Mouse (Mus musculus) midbrain, postnatal 0 days (tissue): ENCODE data around the gene Cps1. TPM values are rescaled to one million over a fixed set of nuclear protein-coding genes. Genes with fewer than 3 reads are reported as not detected.

Experiments
- ATAC-seq: fragments of 200-750 bp; cut with Nextera tagmentation; 2 replicates; pipeline ENCODE4 v1.8.0; 2017; ENCODE audit warnings: moderate number of reproducible peaks, mild to moderate bottlenecking, moderate TSS enrichment, moderate library complexity; ENCODE audit not compliant: low FRiP score
- DNase-seq: peaks from one replicate; pipeline ENCODE4 v3.0.0-alpha.2; 2015; ENCODE audit warnings: low spot score
- H3K27ac ChIP-seq: fragments of 300-500 bp; sonication (generic); 2 replicates; pipeline ENCODE4 v1.5.1; 2014; ENCODE audit warnings: low read depth, mild to moderate bottlenecking, low read length, mixed read lengths
- H3K27me3 ChIP-seq: fragments of 300-500 bp; sonication (generic); 2 replicates; pipeline ENCODE4 v1.6.1; 2014; ENCODE audit warnings: low read length, control low read depth, mixed read lengths; ENCODE audit not compliant: insufficient read depth
- H3K36me3 ChIP-seq: fragments of 300-500 bp; sonication (generic); 2 replicates; pipeline ENCODE4 v1.6.1; 2014; ENCODE audit warnings: low read length, control low read depth, mixed read lengths; ENCODE audit not compliant: insufficient read depth
- H3K4me1 ChIP-seq: fragments of 300-500 bp; sonication (generic); 2 replicates; pipeline ENCODE4 v1.6.1; 2014; ENCODE audit warnings: mild to moderate bottlenecking, control low read depth, antibody characterized with exemption, low read length, mixed read lengths; ENCODE audit not compliant: insufficient read depth
- H3K4me2 ChIP-seq: fragments of 300-500 bp; sonication (generic); 2 replicates; pipeline ENCODE4 v1.6.1; 2014; ENCODE audit warnings: low read depth, mild to moderate bottlenecking, low read length, mixed read lengths; ENCODE audit not compliant: poor library complexity, severe bottlenecking
- H3K4me3 ChIP-seq: fragments of 300-500 bp; sonication (generic); 2 replicates; pipeline ENCODE4 v1.5.1; 2014; ENCODE audit warnings: low read depth, mild to moderate bottlenecking, low read length, moderate library complexity
- H3K9ac ChIP-seq: fragments of 300-500 bp; sonication (generic); replicated peaks from 2 replicates; pipeline ENCODE4 v1.6.1; 2014; ENCODE audit warnings: mild to moderate bottlenecking, low read length, moderate library complexity, mixed read lengths; ENCODE audit not compliant: poor library complexity, severe bottlenecking
- H3K9me3 ChIP-seq: fragments of 300-500 bp; sonication (generic); 2 replicates; pipeline ENCODE4 v1.6.1; 2016; ENCODE audit warnings: low read length, control low read depth
- CTCF ChIP-seq: IDR thresholded peaks from 2 replicates; pipeline ENCODE4 v1.5.1; 2016; ENCODE audit warnings: antibody characterized with exemption, mild to moderate bottlenecking
- WGBS: fragments of 180-500 bp; shearing (Covaris S2); extraction: QIAGEN DNeasy Blood & Tissue Kit; methylation state at CpG from one replicate; pipeline ENCODE4 v1.1.7; 2014; 5-methylcytosine and 5-hydroxymethylcytosine counted together
- polyA plus RNA-seq: library from polyadenylated mRNA; unstranded; fragments of >200 nt; fragmentation: Nextera tagmentation; extraction: Ambion mirVana; gene quantifications from 2 replicates; pipeline ENCODE4 v1.2.1, GENCODE M21; 2015
- total RNA-seq: library from RNA; depleted of rRNA; stranded (reverse); fragments of >200 nt; gene quantifications from 2 replicates; pipeline ENCODE4 v1.2.3, GENCODE M21; 2014; rRNA removed

Gene Cps1
- total RNA-seq (0.33 and 0.71 TPM in 2 replicates), polyA plus RNA-seq (0.33 and 0.37 TPM in 2 replicates)

DNA sequence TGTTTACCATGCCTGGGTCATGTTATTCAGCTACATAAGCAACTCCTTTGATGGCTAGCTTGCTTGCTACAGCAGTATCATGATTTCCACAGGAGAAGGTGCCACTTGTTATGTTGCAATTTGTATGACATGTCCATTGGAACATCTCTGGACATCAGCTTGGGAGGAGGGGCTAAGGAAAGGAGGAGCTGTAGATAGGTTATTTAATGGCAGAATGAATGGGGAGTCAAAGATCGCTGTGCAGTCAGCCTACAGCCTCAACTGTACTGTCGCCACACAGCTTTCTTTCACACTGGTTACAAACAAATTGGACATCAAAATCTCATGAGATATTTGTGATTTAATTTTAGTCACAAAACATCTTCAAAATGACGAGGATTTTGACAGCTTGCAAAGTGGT lies at the start of gene Cps1:
Cps1 (plus strand) TSS at position 230 of the 400 bp plus-strand sequence.
- Histone ChIP-seq H3K27me3 (no peaks in the 10 kb centered on the region), H3K9me3 (no peaks in the 10 kb centered on the region), H3K9ac (no peak within 1 kb of the TSS), H3K4me3 (no peak within 1 kb of the TSS), H3K27ac (no peak within 1 kb of the TSS), H3K36me3 (no peaks in the 10 kb centered on the region), H3K4me2 (no peak within 1 kb of the TSS), H3K4me1 (no peaks in the 10 kb centered on the region)
- no peak for DNase-seq
- no peak for TF ChIP-seq CTCF
- ATAC-seq, result no peak
- 84% methylated on average over 3 of the region's 3 CpGs for WGBS

DNA sequence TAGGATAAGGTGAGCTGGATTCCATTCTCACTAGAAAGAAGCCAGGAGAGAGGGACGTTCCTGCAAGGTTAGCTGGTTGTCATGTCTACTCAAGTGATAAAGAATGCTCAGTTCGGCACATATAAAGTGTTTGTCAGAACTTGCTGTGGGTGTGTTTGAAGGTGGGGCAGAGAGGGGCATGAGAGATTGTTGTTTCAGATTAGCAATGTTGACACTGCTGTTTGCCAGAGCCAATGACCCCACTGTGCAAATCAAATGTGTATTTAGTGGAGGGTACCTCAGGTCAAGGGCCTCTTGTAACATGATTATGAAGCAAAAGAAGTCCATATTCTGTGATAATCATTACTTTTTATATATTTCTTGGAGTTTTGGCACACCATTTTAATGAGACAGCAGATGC lies 45.1 kb upstream of the Cps1 start:
- TF ChIP-seq CTCF, result no peak
- H3K4me2 ChIP-seq, result no peak overlapping the region
- no peak overlapping the region for H3K9ac ChIP-seq
- DNase-seq (no peak), ATAC-seq (no peak)
- no peaks in the 10 kb centered on the region for H3K9me3 ChIP-seq
- H3K4me1 ChIP-seq, result no peaks in the 10 kb centered on the region
- H3K27ac ChIP-seq, result no peak overlapping the region
- H3K4me3 ChIP-seq, result no peak overlapping the region
- no peaks in the 10 kb centered on the region for H3K27me3 ChIP-seq
- H3K36me3 ChIP-seq, result no peaks in the 10 kb centered on the region
- 75% methylated on average over 2 of the region's 2 CpGs for WGBS

- Histone ChIP-seq H3K27me3 (no peaks in the 10 kb centered on the region), H3K36me3 (no peaks in the 10 kb centered on the region), H3K27ac (no peak overlapping the region), H3K4me2 (no peak overlapping the region), H3K9ac (no peak overlapping the region), H3K4me1 (no peaks in the 10 kb centered on the region), H3K4me3 (no peak overlapping the region), H3K9me3 (no peaks in the 10 kb centered on the region)
- 79% methylated on average over 2 of the region's 2 CpGs for WGBS
- DNase-seq (no peak), ATAC-seq (no peak)
- no peak for TF ChIP-seq CTCF
Observed at GRCm38 (mm10) chr1:67078666-67079065, 44.2 kb upstream of the Cps1 start.

GRCm38 (mm10) chr1:67079146-67079545 lies 43.7 kb upstream of the Cps1 start:
- no peak overlapping the region for H3K27ac ChIP-seq
- H3K9ac ChIP-seq, result no peak overlapping the region
- H3K4me1 ChIP-seq, result no peaks in the 10 kb centered on the region
- no peak overlapping the region for H3K4me2 ChIP-seq
- H3K4me3 ChIP-seq, result no peak overlapping the region
- DNase-seq (no peak), ATAC-seq (no peak)
- no peak for TF ChIP-seq CTCF
- no peaks in the 10 kb centered on the region for H3K27me3 ChIP-seq
- H3K9me3 ChIP-seq, result no peaks in the 10 kb centered on the region
- 86% methylated on average over 7 of the region's 7 CpGs for WGBS
- no peaks in the 10 kb centered on the region for H3K36me3 ChIP-seq

DNA sequence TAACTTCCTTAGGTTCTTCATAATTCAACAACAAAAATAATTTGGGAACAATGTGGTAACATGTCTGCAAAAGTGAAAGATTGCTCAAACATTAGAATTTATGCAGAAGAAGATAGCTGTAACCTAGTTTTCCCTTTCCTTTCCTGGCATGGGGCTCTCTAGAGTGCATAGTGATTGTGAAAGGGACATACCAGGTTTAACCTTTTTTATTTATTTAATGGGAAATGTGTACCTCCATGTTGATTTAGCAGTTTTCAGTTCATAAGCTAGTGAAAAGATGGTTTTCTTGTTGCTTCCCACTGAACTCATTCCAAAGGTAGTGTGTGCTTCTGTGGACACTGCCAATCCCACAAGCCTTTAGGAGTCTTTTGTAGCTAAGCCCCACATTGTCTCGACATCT lies 30.4 kb upstream of the Cps1 start:
- no peak overlapping the region for H3K4me3 ChIP-seq
- no peaks in the 10 kb centered on the region for H3K27me3 ChIP-seq
- TF ChIP-seq CTCF, result no peak
- ATAC-seq (no peak), DNase-seq (no peak)
- H3K36me3 ChIP-seq, result no peaks in the 10 kb centered on the region
- H3K9ac ChIP-seq, result no peak overlapping the region
- 76% methylated on average over 1 of the region's 1 CpGs for WGBS
- no peak overlapping the region for H3K4me2 ChIP-seq
- no peaks in the 10 kb centered on the region for H3K9me3 ChIP-seq
- H3K4me1 ChIP-seq, result no peaks in the 10 kb centered on the region
- H3K27ac ChIP-seq, result no peak overlapping the region

- no peak overlapping the region for H3K9ac ChIP-seq
- no peaks in the 10 kb centered on the region for H3K27me3 ChIP-seq
- 89% methylated on average over 1 of the region's 1 CpGs for WGBS
- no peak for TF ChIP-seq CTCF
- no peaks in the 10 kb centered on the region for H3K9me3 ChIP-seq
- no peak for ATAC-seq
- no peak overlapping the region for H3K4me3 ChIP-seq
- H3K36me3 ChIP-seq, result no peaks in the 10 kb centered on the region
- no peaks in the 10 kb centered on the region for H3K4me1 ChIP-seq
- DNase-seq, result no peak
- H3K27ac ChIP-seq, result no peak overlapping the region
- no peak overlapping the region for H3K4me2 ChIP-seq
Observed at GRCm38 (mm10) chr1:67099215-67099614, 23.6 kb upstream of the Cps1 start.
